Mouse (Mus musculus) cerebral cortex, adult 2 months (tissue): ENCODE measurements around the gene Rngtt.

Experiments used
- WGBS: fragments of 180-500 bp; shearing (Covaris S2); methylation state at CpG from one replicate; pipeline ENCODE4 v1.1.7; 2018; 5-methylcytosine and 5-hydroxymethylcytosine counted together

The Rngtt gene

DNA sequence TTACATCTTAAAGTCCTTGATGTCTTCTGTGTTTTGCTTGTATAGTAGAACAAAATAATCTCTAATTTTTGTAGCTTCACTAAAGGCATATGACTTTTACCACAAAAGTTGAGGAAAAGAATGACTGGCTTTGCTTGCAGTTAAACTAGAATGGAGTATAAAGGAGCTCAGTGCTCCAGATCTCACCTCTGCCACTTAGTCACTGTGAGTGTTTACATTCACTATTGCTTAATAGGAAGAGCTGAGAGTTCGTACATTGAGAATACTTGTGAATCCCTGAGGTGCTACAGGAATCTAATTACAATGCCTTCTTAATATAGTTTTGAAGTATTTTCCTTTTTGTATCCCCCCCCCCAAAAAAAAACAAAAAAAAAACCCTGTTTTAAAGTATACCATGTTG, 154.3 kb downstream of the Rngtt start:
- WGBS = 64% methylated on average over 1 of the region's 1 CpGs

DNA sequence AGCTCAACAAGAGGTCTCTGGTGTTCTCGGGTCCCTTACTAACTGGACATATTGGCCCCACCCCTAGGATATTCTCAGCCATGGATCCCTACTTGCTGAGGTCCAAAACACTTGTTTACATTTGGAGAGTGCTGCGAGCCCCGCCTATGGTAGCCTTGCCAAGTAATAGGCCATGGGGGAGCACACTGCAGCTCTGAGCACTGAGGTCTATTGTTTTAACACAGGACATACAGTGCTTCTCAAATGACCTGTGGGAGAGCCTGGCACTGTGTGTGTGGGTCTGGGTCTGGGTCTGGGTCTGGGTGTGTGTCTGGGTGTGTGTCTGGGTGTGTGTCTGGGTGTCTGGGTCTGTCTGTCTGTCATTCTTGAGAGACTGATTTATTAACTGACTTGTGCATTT, 155.8 kb downstream of the Rngtt start:
- 80% methylated on average over 3 of the region's 3 CpGs for WGBS

DNA sequence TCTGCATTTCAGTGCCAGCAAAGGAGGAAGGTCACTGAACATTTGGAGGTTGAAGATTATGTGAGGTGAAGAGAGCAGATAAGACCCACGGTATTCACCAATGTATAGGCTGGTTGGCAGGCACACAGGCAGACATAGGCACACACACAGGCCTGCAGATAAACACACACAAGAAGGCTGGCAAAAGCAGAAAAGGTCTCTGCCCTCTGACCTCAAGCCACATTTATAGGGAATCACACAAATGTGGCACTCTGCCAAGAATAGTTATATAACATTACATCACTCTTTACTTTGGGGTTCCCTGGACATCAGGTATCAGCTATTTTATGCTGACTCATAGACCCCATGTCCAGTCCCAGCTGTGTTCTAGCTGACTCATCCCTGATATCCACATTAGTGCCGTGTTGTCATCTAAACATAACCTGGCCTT, 156.9 kb downstream of the Rngtt start:
- WGBS = 80% methylated on average over 2 of the region's 2 CpGs

DNA sequence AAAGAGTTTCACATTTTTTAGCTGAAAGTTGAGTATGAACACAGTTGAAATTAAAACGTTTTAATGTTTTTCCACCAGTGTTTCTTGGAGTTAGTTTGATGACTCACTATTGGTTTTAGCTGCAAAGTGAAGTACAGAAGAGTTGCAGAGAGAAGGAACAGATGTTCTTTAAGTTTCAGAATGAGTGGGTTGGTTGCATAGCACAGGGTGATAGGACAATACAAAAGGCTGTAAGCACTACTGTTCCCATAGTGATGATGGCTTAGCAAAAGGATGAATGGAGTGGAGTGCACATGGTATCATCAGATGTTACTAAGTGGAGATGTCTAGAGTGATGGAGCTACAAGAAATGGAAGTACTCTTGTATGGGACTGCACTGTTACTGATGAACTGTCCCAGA, 157.5 kb downstream of the Rngtt start:
- 34% methylated on average over 1 of the region's 1 CpGs for WGBS

DNA sequence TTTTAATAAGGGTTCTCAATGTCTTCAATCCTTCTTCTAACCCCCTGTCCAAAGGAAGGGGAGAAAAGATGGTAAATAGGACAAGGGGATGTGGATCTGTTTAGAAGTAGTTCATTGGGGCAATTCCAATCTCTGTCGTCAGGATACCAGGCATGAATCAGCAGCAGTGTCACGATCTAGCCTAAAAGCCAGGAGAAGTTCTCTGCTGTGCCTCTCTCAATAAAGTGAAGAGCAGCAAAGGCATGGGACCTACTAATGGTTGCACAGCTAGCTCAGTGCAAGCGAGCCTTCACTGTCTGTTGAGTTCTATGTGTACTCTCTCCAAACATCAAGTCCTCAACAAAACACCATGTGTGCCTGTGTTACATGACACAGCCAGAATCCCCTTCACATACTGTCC, 158.0 kb downstream of the Rngtt start:
- WGBS = 81% methylated on average over 3 of the region's 3 CpGs

DNA sequence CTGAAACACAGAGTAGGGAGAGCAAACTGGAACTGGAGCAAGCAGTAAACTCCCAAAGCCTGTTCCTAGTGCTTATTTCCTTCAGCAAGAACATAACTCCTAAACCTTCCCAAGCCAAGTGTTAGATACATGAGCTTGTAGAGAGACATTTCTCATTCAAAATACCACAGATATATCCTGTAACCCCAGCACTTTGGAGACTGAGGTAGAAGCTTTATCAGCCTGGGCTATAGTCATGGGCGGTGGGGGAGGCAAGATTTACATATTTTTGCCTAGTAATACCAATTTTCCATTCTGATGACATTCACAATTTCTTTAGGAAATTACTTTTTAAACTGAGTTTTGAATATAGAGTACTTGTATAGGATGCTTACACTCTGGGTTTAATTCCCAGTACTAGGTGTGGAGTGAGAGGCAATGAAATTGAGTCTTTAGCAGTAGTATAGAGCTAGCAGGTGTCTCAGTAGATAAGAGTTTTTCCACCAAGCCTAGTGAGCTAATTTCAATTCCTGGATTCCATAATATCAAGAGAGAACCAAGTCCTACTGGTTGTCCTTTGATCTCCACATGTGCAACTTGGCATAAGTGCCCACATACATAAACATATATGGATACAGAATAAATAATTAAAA, 160.7 kb downstream of the Rngtt start:
- WGBS = 100% methylated on average over 1 of the region's 1 CpGs

DNA sequence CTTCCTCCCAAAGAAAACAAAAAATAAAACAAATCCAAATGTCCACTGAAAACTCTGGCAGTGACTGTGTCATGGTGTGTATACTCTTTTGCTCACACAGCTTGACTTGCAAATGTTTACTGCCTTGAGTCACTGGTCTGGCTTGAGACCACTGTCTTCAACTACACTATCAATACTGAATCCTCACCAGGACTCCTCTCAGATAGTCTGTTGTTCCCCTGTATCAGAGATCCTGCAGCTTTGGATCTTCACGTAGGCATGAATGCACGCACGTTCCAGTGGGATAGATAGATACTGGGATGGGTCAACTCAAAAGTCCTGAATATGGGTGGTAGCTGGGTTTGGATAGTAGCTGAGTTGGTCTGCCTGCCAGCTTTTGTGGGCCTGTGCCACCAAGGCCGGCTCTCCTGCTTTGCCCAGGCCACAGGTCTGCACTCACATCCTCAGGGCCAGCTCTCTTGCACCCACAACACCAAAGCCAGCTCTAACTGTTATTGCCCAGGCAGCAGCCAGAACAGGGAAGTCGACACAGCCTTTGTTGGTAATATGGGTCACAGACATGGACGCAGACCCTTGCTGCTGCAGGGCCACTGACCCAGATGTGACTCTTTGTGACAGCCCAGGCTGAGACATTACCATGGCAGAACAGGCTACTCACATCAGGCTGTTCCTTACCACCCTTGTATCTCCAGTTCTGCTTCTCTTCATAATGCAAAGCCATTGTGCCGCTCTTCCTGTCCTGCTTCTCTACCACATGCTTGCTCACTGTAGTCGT, 168.1 kb downstream of the Rngtt start:
- WGBS = 85% methylated on average over 8 of the region's 8 CpGs

DNA sequence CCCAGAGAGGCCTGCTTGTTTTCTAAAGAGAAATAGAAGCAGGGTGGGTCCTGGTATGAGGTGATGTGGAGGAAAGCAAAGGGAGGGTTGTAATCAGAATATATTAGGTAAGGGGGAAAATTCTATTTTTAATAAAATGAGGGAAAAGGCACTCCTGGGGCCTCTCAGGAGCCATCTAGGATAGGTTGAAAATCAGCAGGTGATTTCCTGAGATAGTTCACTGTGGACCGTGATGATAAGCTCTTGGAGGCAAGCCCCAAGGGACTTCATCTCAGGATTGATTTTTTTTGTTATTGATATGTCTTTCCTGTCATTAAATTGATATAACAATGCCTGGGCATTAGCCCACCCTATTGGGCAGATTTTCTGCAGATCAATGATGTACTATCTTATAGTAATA, 175.9 kb downstream of the Rngtt start:
- 87% methylated on average over 1 of the region's 1 CpGs for WGBS

DNA sequence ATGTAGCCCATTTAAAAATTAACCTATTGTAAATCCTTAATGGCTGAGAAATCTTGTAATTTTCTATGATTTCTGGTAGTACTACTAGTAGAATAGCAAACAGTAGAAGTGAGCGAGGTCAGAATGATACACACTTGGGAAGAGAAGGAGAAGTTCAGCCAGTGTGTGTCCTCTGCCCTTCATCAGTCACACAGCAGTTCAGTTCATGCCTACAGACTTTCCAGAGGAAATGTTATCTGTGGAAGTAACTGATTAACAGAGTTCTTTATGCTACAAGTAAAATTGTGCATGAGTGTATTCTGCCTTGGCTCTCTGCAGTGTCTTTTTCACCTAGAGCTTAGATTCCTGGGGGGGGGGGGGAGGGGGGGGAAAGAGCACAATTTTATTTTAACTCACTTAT, 181.0 kb downstream of the Rngtt start:
- WGBS = 98% methylated on average over 1 of the region's 1 CpGs

DNA sequence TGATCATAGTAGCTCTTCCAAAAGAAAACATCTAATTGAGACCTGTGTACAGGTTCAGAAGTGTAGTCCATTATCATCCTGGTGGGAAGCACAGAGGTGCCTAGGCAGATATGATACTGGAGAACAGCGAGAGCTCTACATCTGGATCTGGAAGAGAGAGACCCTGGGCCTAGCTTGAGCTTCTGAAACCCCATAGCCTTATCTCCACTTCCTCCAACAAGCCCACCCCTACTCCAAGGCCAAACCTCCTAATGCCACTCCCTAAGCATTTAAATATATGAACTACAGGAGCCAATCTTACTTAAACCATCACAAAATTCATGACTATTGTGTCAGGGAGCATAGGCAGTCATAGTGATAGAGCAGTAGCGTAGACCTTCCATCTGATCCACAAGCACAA, 184.3 kb downstream of the Rngtt start:
- over 99% methylated on average over 2 of the region's 2 CpGs for WGBS

DNA sequence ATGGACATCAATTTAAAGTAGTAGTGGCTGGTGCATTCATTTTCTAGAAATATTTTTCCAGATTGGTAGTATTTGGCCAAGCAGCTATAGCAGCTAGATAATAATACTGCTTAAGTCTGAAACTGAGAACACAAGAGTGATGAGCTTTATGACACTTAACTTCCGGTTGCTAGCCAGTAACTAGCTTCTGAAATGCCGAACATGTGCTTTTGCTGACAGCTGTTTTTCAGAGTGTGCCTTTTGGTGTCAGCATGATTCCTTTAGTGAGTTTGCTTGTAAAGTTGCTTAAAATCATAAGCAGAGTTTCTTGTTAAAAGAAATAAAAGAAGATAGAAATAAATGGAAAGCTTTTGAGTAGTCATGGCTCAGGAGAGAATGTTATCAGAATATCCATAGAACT, 186.9 kb downstream of the Rngtt start:
- 63% methylated on average over 2 of the region's 2 CpGs for WGBS

DNA sequence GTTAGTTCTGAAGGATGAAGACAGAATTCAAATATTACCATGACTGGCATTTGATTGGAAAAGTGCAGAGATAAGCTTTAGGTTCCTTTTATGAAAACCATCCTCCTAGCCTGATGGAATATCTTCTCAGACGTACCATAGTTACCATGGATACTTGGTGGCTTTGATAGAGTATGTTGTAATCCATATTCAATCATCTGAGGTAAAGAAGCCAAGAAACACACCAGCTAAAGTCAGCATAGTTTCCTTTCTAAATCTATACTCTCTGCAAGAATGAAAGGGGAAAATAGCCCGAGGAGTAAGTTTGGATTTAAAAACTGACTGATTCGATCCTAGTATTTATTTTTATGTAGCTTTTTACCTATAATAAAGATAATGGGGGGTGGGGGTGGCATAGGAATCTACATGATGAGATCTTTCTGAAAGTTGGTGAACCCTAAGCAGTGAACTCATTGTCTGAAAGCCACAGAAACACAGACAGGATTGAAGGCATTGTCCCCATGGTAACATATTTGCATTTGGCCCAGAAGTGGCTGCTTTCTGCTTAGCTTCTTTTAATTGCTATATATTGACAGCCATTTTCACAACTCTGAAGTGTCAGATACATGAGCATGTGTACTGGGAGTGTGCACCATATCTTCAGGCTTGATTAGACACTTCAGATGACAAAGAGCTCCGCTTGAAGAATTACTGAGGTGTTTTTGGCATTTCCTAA, 188.2 kb downstream of the Rngtt start:
- 49% methylated on average over 4 of the region's 4 CpGs for WGBS

DNA sequence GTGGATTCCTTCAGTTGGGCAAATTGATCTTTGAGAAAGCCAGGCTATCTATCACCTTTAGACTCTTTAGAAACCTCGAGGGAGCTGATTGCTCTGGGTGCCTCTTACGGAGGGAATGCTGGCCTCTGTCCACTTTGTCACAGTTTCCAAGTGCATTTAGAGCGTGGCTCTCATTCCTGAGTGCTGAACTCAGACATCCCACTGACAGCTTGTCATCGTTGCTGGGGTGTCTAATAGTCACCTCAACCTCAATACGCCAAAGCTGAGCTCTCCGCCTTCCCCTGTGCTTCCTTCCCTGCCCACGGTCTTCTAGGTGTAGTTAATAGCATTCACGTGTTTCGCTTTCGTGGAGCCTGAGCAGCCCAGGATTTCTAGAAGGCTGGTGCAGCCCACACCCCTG, 200.4 kb downstream of the Rngtt start:
- 71% methylated on average over 10 of the region's 10 CpGs for WGBS

DNA sequence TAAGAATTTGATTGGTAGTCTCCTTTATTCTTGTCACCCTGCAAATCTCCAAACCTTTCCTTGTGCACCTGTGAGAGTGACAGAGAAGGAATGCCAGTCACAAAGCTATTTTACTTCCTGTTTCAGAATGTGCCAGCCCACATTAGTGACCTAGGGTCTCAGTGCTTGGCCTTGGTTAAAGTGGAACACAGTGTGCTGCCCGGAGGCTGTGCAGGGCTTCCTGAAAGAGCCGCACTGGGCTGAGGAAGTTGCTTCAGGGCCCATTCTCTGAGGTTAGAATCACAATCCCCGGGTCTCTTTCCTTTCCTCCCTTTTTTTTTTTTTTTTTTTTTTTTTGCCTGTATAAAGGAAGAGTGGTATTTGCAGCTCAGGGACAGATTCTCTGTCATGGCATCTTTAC, 203.3 kb downstream of the Rngtt start:
- WGBS = 61% methylated on average over 3 of the region's 3 CpGs

DNA sequence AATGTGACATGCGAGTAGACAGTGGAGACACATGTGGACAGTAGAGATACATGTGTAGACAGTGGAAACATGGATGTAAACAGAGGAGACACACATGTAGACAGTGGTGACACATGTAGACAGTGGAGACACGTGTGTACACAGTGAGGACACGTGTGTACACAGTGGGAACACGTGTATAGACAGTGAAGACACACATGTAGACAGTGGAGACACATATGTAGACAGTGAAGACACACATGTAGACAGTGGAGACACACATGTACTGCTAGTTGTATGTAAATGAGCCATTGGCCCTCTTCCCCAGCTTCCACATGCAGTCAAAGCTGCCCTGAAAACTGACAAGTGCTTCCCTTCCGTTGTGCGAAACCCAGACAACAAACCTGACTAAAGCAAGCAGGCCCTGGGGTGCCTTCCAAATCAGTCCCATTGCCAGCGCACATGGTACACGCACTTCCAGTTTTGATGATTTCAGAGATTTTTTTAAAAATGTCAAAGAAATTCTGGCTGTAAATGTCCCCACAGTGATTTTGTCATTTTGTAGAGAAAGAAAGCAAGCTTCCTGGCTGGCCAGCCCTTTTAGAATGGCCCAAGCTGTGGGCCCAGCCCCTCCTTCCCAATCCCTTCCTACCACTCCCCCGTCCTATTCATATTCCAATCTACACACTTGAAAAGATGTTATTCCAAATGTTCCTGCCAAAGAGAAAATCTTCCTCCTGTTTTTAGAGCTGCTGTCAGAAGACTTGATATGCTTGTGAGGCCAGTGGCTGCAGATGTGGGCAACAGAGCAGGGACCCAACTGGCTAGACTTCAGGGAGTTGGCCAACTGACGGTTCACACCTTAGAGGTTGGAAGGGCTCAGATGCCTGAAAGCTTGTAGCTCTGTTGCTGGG, 204.2 kb downstream of the Rngtt start:
- 55% methylated on average over 10 of the region's 10 CpGs for WGBS

DNA sequence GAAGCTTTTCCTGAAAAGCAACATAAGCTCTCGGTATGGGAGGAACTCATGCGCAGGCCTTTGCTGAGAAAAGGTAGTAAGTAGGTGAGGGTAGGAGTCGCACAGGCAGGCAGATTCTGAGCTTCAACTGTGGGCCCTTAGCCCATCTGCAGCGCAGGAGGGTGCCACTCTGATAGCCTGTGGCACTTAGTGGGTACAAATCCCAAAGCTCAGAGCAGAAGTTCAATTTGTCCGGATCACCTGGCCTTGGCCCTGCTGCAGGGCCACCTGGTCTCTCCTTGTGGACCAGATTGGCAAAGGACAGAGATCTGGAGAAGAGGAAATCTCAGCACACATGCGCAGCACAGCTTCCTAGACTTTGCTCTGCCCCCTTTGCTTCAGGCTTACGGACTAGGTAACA, 210.1 kb downstream of the Rngtt start:
- 78% methylated on average over 7 of the region's 7 CpGs for WGBS

DNA sequence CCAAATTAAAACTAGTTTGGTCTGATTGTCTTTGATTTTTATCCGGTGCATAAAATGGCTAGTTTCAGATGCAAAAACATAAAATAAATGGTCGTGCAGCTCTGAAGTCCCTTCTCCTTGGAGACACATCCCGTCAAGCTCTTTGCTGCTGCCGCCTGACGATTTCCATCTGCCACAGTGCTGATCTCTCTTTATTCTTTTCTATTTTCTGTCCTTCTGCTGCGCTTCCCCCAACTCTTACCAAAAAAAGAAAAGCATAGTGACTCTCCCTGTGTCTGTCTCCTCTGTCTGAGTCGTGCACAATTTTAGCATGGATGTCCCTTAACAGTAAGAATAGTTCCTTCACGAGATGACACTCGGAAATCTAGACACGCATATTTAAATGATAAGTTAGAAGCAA, 210.8 kb downstream of the Rngtt start:
- 50% methylated on average over 10 of the region's 10 CpGs for WGBS

DNA sequence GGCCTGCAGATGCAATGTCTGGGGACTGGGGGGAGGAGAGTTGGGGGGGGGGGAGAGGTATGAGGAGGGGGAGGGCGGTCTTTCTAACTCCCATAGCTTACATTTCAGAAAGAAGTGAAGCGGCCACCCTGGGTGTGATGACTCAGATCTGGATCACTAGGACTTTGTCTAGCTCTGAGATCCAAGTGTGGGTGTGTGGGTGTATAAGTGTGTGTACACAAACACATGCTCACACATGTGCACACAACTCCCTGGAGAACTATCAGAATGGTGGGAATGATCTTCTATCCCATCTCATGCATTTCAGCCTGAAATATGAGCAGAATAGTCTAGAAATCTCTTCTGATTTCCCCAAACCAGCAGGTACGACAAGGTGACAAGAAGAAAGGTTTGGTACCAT, 213.7 kb downstream of the Rngtt start:
- 60% methylated on average over 3 of the region's 3 CpGs for WGBS

DNA sequence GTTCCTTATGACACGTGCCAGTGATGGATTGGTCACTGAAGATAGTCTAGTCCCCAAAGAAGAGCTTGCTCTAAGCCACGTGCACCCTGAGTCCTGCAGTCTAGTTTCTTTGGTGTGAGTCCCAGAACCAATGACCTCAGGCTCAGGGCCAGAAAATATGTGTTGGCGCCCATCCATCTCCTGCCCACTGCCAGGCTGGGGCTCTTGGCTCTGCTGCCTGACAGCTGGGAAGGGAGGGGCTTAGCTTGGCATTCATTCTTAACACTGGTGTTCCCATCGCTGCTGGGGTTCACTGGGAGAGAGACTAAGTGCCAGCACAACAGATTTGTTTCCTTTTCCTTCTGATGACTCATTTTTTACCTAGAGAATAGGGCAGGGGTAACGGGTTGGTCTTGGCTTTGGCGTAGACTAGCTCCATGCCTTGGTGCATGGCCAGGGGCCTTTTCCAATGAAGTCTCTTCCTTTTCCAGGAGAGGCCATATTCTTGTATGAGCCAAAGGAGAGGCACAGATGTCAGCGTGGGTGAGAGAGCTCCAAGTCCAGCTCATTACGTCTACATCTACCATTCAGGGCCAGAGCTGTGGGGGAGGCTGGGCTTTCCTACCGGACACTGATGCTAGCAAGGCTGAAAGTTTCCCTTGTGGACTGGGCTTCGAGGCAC, 214.5 kb downstream of the Rngtt start:
- 47% methylated on average over 10 of the region's 10 CpGs for WGBS

DNA sequence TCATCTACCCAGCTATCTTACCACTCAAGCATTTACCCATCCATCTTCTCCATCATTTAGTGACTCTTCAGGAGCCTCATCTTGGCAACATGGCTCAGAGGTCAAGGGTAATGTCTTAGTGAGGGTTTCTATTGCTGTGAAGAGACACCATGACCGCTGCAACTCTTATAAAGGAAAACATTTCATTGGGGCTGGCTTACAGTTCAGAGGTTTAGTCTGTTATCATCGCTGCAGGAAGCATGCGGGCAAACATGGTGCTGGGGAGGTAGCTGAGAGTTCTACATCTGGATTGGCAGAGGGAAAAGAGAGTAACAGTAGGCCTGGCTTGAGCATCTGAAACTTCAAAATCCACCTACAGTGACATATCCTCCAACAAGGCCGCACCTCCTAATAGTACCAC, 215.2 kb downstream of the Rngtt start:
- WGBS = over 99% methylated on average over 4 of the region's 4 CpGs

DNA sequence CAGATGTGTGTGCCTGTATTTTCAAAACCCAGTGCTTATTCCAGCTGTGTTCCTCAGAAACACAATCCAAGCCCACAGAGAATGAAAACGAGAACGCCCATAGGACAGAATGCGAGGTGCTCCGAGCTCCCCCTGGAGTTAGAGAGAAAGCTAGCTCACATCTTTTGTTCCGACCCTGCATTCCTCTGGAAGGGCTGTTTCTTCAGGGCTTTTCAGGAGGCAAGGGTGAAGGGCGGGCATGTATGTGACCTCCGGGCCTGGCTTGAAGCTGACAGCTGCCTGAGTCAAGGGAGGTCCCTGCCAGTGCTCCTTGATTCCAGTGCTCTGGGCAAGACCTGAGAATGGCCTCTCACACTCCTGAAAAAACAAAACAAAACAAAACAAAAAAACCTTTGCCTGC, 216.0 kb downstream of the Rngtt start:
- 37% methylated on average over 7 of the region's 7 CpGs for WGBS
